Mouse (Mus musculus): ENCODE measurements around the gene Cops3. TPM values are rescaled to one million over a fixed set of nuclear protein-coding genes. Genes with fewer than 3 reads are reported as not detected.

Gene Cops3
- polyA plus RNA-seq, 1 experiment from 2014 or later, result 95.6 TPM

GRCm38 (mm10) chr11:59814936-59815335 is 24.7 kb downstream of the Cops3 start:
- no peaks in the 10 kb centered on the region for H3K4me1 ChIP-seq (ENCODE audit: insufficient read depth, low read depth, low read length)
- no peak overlapping the region for H3K9ac ChIP-seq (replicated peaks; ENCODE audit: low read depth)
- no peak overlapping the region for H3K4me3 ChIP-seq (ENCODE audit: low read depth, low read length)
- ATAC-seq, result no peak
- no peak for DNase-seq (ENCODE audit: low spot score)
- H3K9me3 ChIP-seq (ENCODE audit: low read length), result no peaks in the 10 kb centered on the region
- WGBS, result 87% methylated on average over 6 of the region's 6 CpGs
- H3K27ac ChIP-seq (ENCODE audit: low read length), result no peak overlapping the region
- H3K27me3 ChIP-seq (replicated peaks; ENCODE audit: insufficient read depth, low read length), result no peaks in the 10 kb centered on the region
- no peak for TF ChIP-seq EP300 (IDR thresholded peaks at IDR 0.05)
- no peak for TF ChIP-seq CTCF (IDR thresholded peaks at IDR 0.05)
- H3K36me3 ChIP-seq (ENCODE audit: insufficient read depth, low read length), result peaks cover 19% of the 10 kb centered on the region; the same call in 1 of the 2 replicates
- no peak overlapping the region for H3K4me2 ChIP-seq (replicated peaks; ENCODE audit: low read depth, low read length)

GRCm38 (mm10) chr11:59814311-59814710 is 25.3 kb downstream of the Cops3 start:
- Histone ChIP-seq H3K27ac (ENCODE audit: low read length) (no peak overlapping the region), H3K36me3 (ENCODE audit: insufficient read depth, low read length) (peaks cover 13% of the 10 kb centered on the region; the same call in 1 of the 2 replicates), H3K9me3 (ENCODE audit: low read length) (no peaks in the 10 kb centered on the region), H3K9ac (replicated peaks; ENCODE audit: low read depth) (no peak overlapping the region), H3K27me3 (replicated peaks; ENCODE audit: insufficient read depth, low read length) (no peaks in the 10 kb centered on the region), H3K4me1 (ENCODE audit: insufficient read depth, low read depth, low read length) (no peaks in the 10 kb centered on the region), H3K4me2 (replicated peaks; ENCODE audit: low read depth, low read length) (no peak overlapping the region), H3K4me3 (ENCODE audit: low read depth, low read length) (no peak overlapping the region)
- WGBS, result 97% methylated on average over 1 of the region's 1 CpGs
- ATAC-seq (no peak), DNase-seq (ENCODE audit: low spot score) (peak; percentile 48)
- TF ChIP-seq CTCF (IDR thresholded peaks at IDR 0.05) (no peak), EP300 (IDR thresholded peaks at IDR 0.05) (no peak)

GRCm38 (mm10) chr11:59813276-59813675 is 26.4 kb downstream of the Cops3 start:
- no peak for ATAC-seq
- Histone ChIP-seq H3K4me1 (ENCODE audit: insufficient read depth, low read depth, low read length) (peaks cover 6% of the 10 kb centered on the region; the same call in 1 of the 2 replicates), H3K9me3 (ENCODE audit: low read length) (no peaks in the 10 kb centered on the region), H3K36me3 (ENCODE audit: insufficient read depth, low read length) (peaks cover 7% of the 10 kb centered on the region; the same call in 1 of the 2 replicates), H3K9ac (replicated peaks; ENCODE audit: low read depth) (no peak overlapping the region), H3K4me2 (replicated peaks; ENCODE audit: low read depth, low read length) (no peak overlapping the region), H3K27ac (ENCODE audit: low read length) (no peak overlapping the region), H3K27me3 (replicated peaks; ENCODE audit: insufficient read depth, low read length) (no peaks in the 10 kb centered on the region), H3K4me3 (ENCODE audit: low read depth, low read length) (no peak overlapping the region)
- 61% methylated on average over 3 of the region's 3 CpGs for WGBS
- TF ChIP-seq CTCF (IDR thresholded peaks at IDR 0.05) (no peak), EP300 (IDR thresholded peaks at IDR 0.05) (no peak)
- no peak for DNase-seq (ENCODE audit: low spot score)

- DNase-seq (ENCODE audit: low spot score), result peak; percentile 16
- no peak overlapping the region for H3K27ac ChIP-seq (ENCODE audit: low read length)
- H3K4me1 ChIP-seq (ENCODE audit: insufficient read depth, low read depth, low read length), result peaks cover 6% of the 10 kb centered on the region; the same call in 1 of the 2 replicates
- no peak overlapping the region for H3K9ac ChIP-seq (replicated peaks; ENCODE audit: low read depth)
- H3K4me3 ChIP-seq (ENCODE audit: low read depth, low read length), result no peak overlapping the region
- ATAC-seq, result no peak
- no peak for TF ChIP-seq CTCF (IDR thresholded peaks at IDR 0.05)
- no peak for TF ChIP-seq EP300 (IDR thresholded peaks at IDR 0.05)
- 0 out of 2 replicates have a peak overlapping the region, but pooled peaks have one; percentile 25 for H3K4me2 ChIP-seq (replicated peaks; ENCODE audit: low read depth, low read length)
- WGBS, result 32% methylated on average over 4 of the region's 4 CpGs
- H3K27me3 ChIP-seq (replicated peaks; ENCODE audit: insufficient read depth, low read length), result no peaks in the 10 kb centered on the region
- no peaks in the 10 kb centered on the region for H3K9me3 ChIP-seq (ENCODE audit: low read length)
- H3K36me3 ChIP-seq (ENCODE audit: insufficient read depth, low read length), result no peaks in the 10 kb centered on the region
These were observed 28.4 kb downstream of the Cops3 start for GRCm38 (mm10) chr11:59811211-59811610.

- WGBS, result 43% methylated on average over 14 of the region's 14 CpGs
- H3K9me3 ChIP-seq (ENCODE audit: low read length), result no peaks in the 10 kb centered on the region
- no peaks in the 10 kb centered on the region for H3K36me3 ChIP-seq (ENCODE audit: insufficient read depth, low read length)
- TF ChIP-seq EP300 (IDR thresholded peaks at IDR 0.05) (no peak; the same call in 1 of the 2 replicates), CTCF (IDR thresholded peaks at IDR 0.05) (no peak)
- H3K4me3 ChIP-seq (ENCODE audit: low read depth, low read length), result peak overlapping the region; percentile 86
- H3K4me2 ChIP-seq (replicated peaks; ENCODE audit: low read depth, low read length), result peak overlapping the region; percentile 61
- peaks cover 6% of the 10 kb centered on the region; the same call in 1 of the 2 replicates for H3K4me1 ChIP-seq (ENCODE audit: insufficient read depth, low read depth, low read length)
- peak overlapping the region; percentile 98 for H3K27ac ChIP-seq (ENCODE audit: low read length)
- H3K27me3 ChIP-seq (replicated peaks; ENCODE audit: insufficient read depth, low read length), result no peaks in the 10 kb centered on the region
- no peak for ATAC-seq
- DNase-seq (ENCODE audit: low spot score), result no peak
- H3K9ac ChIP-seq (replicated peaks; ENCODE audit: low read depth), result peak overlapping the region; percentile 99
These were observed 29.0 kb downstream of the Cops3 start for GRCm38 (mm10) chr11:59810480-59811158.

GRCm38 (mm10) chr11:59809670-59810474 is 29.8 kb downstream of the Cops3 start, which contains the start of gene Flcn:
Gene Flcn, minus strand, starts transcription at chr11:59810016.
- peak within 1 kb of the TSS; percentile 61 for H3K4me2 ChIP-seq (replicated peaks; ENCODE audit: low read depth, low read length)
- TF ChIP-seq CTCF (IDR thresholded peaks at IDR 0.05) (peak; percentile 76), EP300 (IDR thresholded peaks at IDR 0.05) (peak; percentile 59)
- no peaks in the 10 kb centered on the region for H3K9me3 ChIP-seq (ENCODE audit: low read length)
- ATAC-seq (peak; percentile 93), DNase-seq (ENCODE audit: low spot score) (peak; percentile 97)
- under 1% methylated on average over 50 of the region's 52 CpGs for WGBS
- H3K27ac ChIP-seq (ENCODE audit: low read length), result peak within 1 kb of the TSS; percentile 98
- peak within 1 kb of the TSS; percentile 99 for H3K9ac ChIP-seq (replicated peaks; ENCODE audit: low read depth)
- no peaks in the 10 kb centered on the region for H3K36me3 ChIP-seq (ENCODE audit: insufficient read depth, low read length)
- peaks cover 6% of the 10 kb centered on the region; the same call in 1 of the 2 replicates for H3K4me1 ChIP-seq (ENCODE audit: insufficient read depth, low read depth, low read length)
- H3K4me3 ChIP-seq (ENCODE audit: low read depth, low read length), result peak within 1 kb of the TSS; percentile 86
- H3K27me3 ChIP-seq (replicated peaks; ENCODE audit: insufficient read depth, low read length), result no peaks in the 10 kb centered on the region

Data from lung, postnatal 0 days (tissue).